Mouse (Mus musculus): ENCODE measurements at regions not wholly inside any gene's neighbourhood (a gene's known extent, or its start where the extent isn't known, plus 50 kb on each side); places are given as distances from the start of the nearest gene placed in this dataset.

- Histone ChIP-seq H3K27ac (no peak overlapping the region), H3K9me3 (ENCODE audit: control insufficient read depth, low read length) (no peaks in the 10 kb centered on the region), H3K27me3 (ENCODE audit: control insufficient read depth, insufficient read depth, low read length) (no peaks in the 10 kb centered on the region), H3K4me3 (replicated peaks; ENCODE audit: low read length) (no peak overlapping the region), H3K36me3 (replicated peaks; ENCODE audit: control insufficient read depth, insufficient read depth) (no peaks in the 10 kb centered on the region), H3K9ac (no peak overlapping the region), H3K4me2 (replicated peaks) (no peak overlapping the region), H3K4me1 (replicated peaks; ENCODE audit: control insufficient read depth, insufficient read depth, low read length) (no peaks in the 10 kb centered on the region)
- DNase-seq (ENCODE audit: low spot score) (no peak), ATAC-seq (ENCODE audit: low FRiP score) (no peak)
- WGBS = 79% methylated on average over 2 of the region's 2 CpGs
Observed at GRCm38 (mm10) chr1:120777468-120777867, 175.2 kb downstream of the En1 start.

DNA sequence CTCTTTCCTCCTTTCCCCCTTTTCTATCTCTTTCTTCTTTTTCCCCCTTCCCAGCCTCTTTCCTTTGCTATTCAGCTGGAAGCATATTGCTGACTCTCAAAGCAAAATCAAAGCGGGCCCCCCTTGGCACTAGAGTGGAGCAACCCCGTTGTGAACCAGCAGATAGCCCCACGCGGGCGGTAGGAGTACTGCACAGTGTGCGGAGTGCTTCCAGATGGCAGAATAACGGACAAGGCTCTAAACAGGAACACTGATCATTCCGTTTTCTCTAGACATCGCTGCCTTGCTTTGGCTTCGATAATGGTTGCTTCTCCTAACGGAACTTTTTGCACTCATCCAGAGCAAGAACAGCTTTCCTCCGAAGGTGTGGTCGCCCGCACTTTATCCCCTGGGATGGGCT lies 193.0 kb downstream of the En1 start:
- no peak for ATAC-seq (ENCODE audit: low FRiP score)
- no peak overlapping the region for H3K4me2 ChIP-seq (replicated peaks)
- H3K9ac ChIP-seq = no peak overlapping the region
- no peak for DNase-seq (ENCODE audit: low spot score)
- H3K27me3 ChIP-seq (ENCODE audit: control insufficient read depth, insufficient read depth, low read length) = no peaks in the 10 kb centered on the region
- no peak overlapping the region for H3K27ac ChIP-seq
- no peaks in the 10 kb centered on the region for H3K9me3 ChIP-seq (ENCODE audit: control insufficient read depth, low read length)
- 69% methylated on average over 14 of the region's 14 CpGs for WGBS
- no peaks in the 10 kb centered on the region for H3K36me3 ChIP-seq (replicated peaks; ENCODE audit: control insufficient read depth, insufficient read depth)
- H3K4me1 ChIP-seq (replicated peaks; ENCODE audit: control insufficient read depth, insufficient read depth, low read length) = no peaks in the 10 kb centered on the region
- no peak overlapping the region for H3K4me3 ChIP-seq (replicated peaks; ENCODE audit: low read length)

- DNase-seq (ENCODE audit: low spot score) = no peak
- H3K4me3 ChIP-seq (replicated peaks; ENCODE audit: low read length) = no peak overlapping the region
- WGBS = 30% methylated on average over 5 of the region's 5 CpGs
- no peaks in the 10 kb centered on the region for H3K9me3 ChIP-seq (ENCODE audit: control insufficient read depth, low read length)
- no peak overlapping the region for H3K27ac ChIP-seq
- H3K4me2 ChIP-seq (replicated peaks) = no peak overlapping the region
- H3K4me1 ChIP-seq (replicated peaks; ENCODE audit: control insufficient read depth, insufficient read depth, low read length) = no peaks in the 10 kb centered on the region
- H3K27me3 ChIP-seq (ENCODE audit: control insufficient read depth, insufficient read depth, low read length) = no peaks in the 10 kb centered on the region
- no peak overlapping the region for H3K9ac ChIP-seq
- H3K36me3 ChIP-seq (replicated peaks; ENCODE audit: control insufficient read depth, insufficient read depth) = no peaks in the 10 kb centered on the region
- ATAC-seq (ENCODE audit: low FRiP score) = no peak
Observed at GRCm38 (mm10) chr1:120801248-120801979, 199.2 kb downstream of the En1 start.

DNA sequence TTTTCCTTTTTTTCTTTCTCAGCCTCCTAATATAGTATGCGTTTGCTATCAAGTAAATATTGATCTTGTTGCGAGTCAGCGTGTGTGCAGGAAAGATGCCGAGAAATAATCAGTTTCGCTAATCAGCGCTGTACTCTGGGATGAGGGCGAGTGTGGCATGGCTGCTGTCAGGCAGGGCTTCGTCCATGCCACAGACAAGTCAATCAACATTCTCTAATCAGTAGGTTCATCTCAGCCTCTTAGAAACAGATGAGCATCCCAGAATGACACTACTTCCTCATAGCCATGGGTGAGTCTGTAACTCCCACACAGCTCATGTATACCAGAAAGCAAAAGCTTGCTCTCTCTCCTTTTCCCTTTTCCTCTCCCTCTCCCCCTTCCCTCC lies 199.8 kb downstream of the En1 start:
- 62% methylated on average over 8 of the region's 8 CpGs for WGBS
- Histone ChIP-seq H3K4me2 (replicated peaks) (no peak overlapping the region), H3K27ac (no peak overlapping the region), H3K27me3 (ENCODE audit: control insufficient read depth, insufficient read depth, low read length) (no peaks in the 10 kb centered on the region), H3K9me3 (ENCODE audit: control insufficient read depth, low read length) (no peaks in the 10 kb centered on the region), H3K4me1 (replicated peaks; ENCODE audit: control insufficient read depth, insufficient read depth, low read length) (no peaks in the 10 kb centered on the region), H3K9ac (no peak overlapping the region), H3K36me3 (replicated peaks; ENCODE audit: control insufficient read depth, insufficient read depth) (no peaks in the 10 kb centered on the region), H3K4me3 (replicated peaks; ENCODE audit: low read length) (no peak overlapping the region)
- no peak for ATAC-seq (ENCODE audit: low FRiP score)
- DNase-seq (ENCODE audit: low spot score) = no peak

DNA sequence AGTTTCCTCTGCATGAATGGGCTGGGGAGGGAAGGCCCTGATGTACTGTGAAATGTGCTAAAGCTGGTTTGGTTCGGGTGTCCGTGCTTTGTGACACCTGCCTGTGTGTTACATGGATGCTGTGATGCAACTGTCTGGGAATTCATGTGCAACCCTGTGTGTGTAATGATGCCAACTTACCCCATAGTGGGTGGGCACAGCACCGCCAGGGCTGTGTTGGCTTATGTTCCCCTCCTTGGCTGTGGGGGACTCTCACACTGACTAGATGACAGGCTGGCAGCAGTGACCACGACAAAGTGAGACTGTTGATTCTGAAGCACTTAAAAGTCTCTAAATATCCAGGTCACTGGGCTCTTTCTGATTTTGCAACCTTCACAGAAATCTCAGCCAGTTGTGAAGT lies 212.2 kb downstream of the En1 start:
- Histone ChIP-seq H3K4me3 (replicated peaks; ENCODE audit: low read length) (no peak overlapping the region), H3K9me3 (ENCODE audit: control insufficient read depth, low read length) (0 out of 2 replicates have a peak, but pooled peaks cover 5% of the 10 kb centered on the region), H3K4me2 (replicated peaks) (no peak overlapping the region), H3K36me3 (replicated peaks; ENCODE audit: control insufficient read depth, insufficient read depth) (no peaks in the 10 kb centered on the region), H3K27me3 (ENCODE audit: control insufficient read depth, insufficient read depth, low read length) (no peaks in the 10 kb centered on the region), H3K9ac (no peak overlapping the region), H3K27ac (no peak overlapping the region), H3K4me1 (replicated peaks; ENCODE audit: control insufficient read depth, insufficient read depth, low read length) (0 out of 2 replicates have a peak, but pooled peaks cover 7% of the 10 kb centered on the region)
- DNase-seq (ENCODE audit: low spot score) (no peak), ATAC-seq (ENCODE audit: low FRiP score) (no peak)
- 70% methylated on average over 4 of the region's 4 CpGs for WGBS

GRCm38 (mm10) chr1:120816237-120816820 lies 214.1 kb downstream of the En1 start:
- WGBS = 47% methylated on average over 5 of the region's 5 CpGs
- ATAC-seq (ENCODE audit: low FRiP score) = peak; percentile 60; the same call in 1 of the 2 replicates
- no peak for DNase-seq (ENCODE audit: low spot score)
- Histone ChIP-seq H3K9me3 (ENCODE audit: control insufficient read depth, low read length) (no peaks in the 10 kb centered on the region; the same call in 1 of the 2 replicates), H3K36me3 (replicated peaks; ENCODE audit: control insufficient read depth, insufficient read depth) (no peaks in the 10 kb centered on the region), H3K27ac (no peak overlapping the region), H3K27me3 (ENCODE audit: control insufficient read depth, insufficient read depth, low read length) (no peaks in the 10 kb centered on the region), H3K9ac (no peak overlapping the region), H3K4me2 (replicated peaks) (no peak overlapping the region), H3K4me1 (replicated peaks; ENCODE audit: control insufficient read depth, insufficient read depth, low read length) (0 out of 2 replicates have a peak, but pooled peaks cover 7% of the 10 kb centered on the region), H3K4me3 (replicated peaks; ENCODE audit: low read length) (no peak overlapping the region)

DNA sequence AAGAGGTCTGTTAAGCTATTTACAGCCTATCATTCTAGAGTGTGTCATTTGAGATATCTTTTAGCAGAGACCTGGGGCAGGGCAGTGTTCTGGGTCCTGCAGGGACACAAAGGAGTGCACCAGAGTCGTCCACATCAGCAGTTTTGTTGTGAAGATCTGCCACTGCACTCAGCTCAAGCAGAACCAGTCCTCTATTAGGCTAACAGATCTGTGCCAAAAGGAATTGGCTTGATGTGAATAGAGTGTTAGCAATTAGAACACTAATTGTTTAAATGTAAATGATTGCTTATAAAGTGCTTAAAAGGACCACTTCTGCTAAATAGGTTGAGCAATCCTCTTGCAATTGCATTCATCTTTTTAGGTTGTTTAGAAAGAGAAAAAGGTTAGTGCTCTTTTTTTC lies 215.3 kb downstream of the En1 start:
- Histone ChIP-seq H3K27me3 (ENCODE audit: control insufficient read depth, insufficient read depth, low read length) (no peaks in the 10 kb centered on the region), H3K4me1 (replicated peaks; ENCODE audit: control insufficient read depth, insufficient read depth, low read length) (0 out of 2 replicates have a peak, but pooled peaks cover 7% of the 10 kb centered on the region), H3K9ac (no peak overlapping the region), H3K9me3 (ENCODE audit: control insufficient read depth, low read length) (no peaks in the 10 kb centered on the region; the same call in 1 of the 2 replicates), H3K4me3 (replicated peaks; ENCODE audit: low read length) (no peak overlapping the region), H3K27ac (peak overlapping the region; percentile 14; the same call in 1 of the 2 replicates), H3K36me3 (replicated peaks; ENCODE audit: control insufficient read depth, insufficient read depth) (no peaks in the 10 kb centered on the region), H3K4me2 (replicated peaks) (no peak overlapping the region)
- 15% methylated on average over 1 of the region's 1 CpGs for WGBS
- DNase-seq (ENCODE audit: low spot score) (no peak), ATAC-seq (ENCODE audit: low FRiP score) (no peak)

- DNase-seq (ENCODE audit: low spot score) = no peak
- 81% methylated on average over 1 of the region's 1 CpGs for WGBS
Observed at GRCm38 (mm10) chr1:120831975-120832374, 229.8 kb downstream of the En1 start.

DNA sequence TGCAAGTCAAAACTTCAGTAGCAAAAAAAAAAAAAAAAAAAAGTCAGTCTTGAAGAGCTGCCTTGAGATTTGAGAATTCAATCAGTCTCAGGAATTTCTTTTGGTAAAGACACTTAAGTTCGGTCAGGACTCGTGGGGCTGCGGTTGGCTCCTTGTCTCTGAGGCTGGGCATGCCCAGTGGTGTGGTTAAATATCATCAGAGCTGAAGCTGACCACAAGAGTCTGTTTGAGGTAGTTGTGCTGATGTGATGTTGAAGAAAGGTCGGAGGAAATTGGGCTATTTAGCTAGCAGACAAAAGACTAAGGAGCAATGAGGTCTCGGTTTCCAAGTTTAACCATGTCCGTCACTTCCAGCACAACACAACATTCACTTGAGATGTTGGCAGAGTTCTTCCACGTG lies 240.4 kb downstream of the En1 start:
- no peaks in the 10 kb centered on the region for H3K27me3 ChIP-seq (ENCODE audit: control insufficient read depth, insufficient read depth, low read length)
- H3K4me3 ChIP-seq (replicated peaks; ENCODE audit: low read length) = no peak overlapping the region
- H3K9ac ChIP-seq = no peak overlapping the region
- H3K4me1 ChIP-seq (replicated peaks; ENCODE audit: control insufficient read depth, insufficient read depth, low read length) = no peaks in the 10 kb centered on the region
- 79% methylated on average over 7 of the region's 7 CpGs for WGBS
- H3K27ac ChIP-seq = no peak overlapping the region
- H3K36me3 ChIP-seq (replicated peaks; ENCODE audit: control insufficient read depth, insufficient read depth) = no peaks in the 10 kb centered on the region
- no peaks in the 10 kb centered on the region for H3K9me3 ChIP-seq (ENCODE audit: control insufficient read depth, low read length)
- no peak overlapping the region for H3K4me2 ChIP-seq (replicated peaks)
- DNase-seq (ENCODE audit: low spot score) (no peak), ATAC-seq (ENCODE audit: low FRiP score) (no peak)

More at GRCm38 (mm10) chr1:120831975-120832374, 229.8 kb downstream of the En1 start:
- no peak overlapping the region for H3K27ac ChIP-seq
- ATAC-seq (ENCODE audit: low FRiP score) = no peak
- no peak overlapping the region for H3K4me2 ChIP-seq (replicated peaks)
- no peaks in the 10 kb centered on the region for H3K27me3 ChIP-seq (ENCODE audit: control insufficient read depth, insufficient read depth, low read length)
- no peaks in the 10 kb centered on the region for H3K9me3 ChIP-seq (ENCODE audit: control insufficient read depth, low read length)
- no peak overlapping the region for H3K4me3 ChIP-seq (replicated peaks; ENCODE audit: low read length)
- no peaks in the 10 kb centered on the region for H3K36me3 ChIP-seq (replicated peaks; ENCODE audit: control insufficient read depth, insufficient read depth)
- H3K9ac ChIP-seq = no peak overlapping the region
- no peaks in the 10 kb centered on the region for H3K4me1 ChIP-seq (replicated peaks; ENCODE audit: control insufficient read depth, insufficient read depth, low read length)
